Mouse (Mus musculus): Measurements from ENCODE around the gene Dpm1.

Gene Dpm1

DNA sequence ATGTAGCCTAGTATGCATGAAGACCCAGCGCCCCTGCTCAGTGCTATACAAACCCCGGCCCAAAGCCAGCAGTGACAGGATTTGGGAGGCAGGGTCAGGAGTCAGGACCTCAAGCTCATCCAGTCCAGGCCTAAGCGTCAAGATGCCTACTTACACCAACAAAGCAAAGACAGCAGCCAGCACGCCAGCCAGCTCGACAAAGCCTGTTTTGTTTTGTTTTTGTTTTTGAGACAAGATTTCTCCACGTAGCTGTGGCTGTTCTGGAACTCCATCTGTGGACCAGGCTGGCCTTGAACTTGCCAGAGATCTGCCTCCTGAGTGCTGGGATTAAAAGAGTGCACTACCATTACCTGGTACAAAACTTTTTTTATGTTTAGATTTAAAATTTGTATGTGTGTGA, 7.1 kb downstream of the Dpm1 start:
- no peak for DNase-seq

DNA sequence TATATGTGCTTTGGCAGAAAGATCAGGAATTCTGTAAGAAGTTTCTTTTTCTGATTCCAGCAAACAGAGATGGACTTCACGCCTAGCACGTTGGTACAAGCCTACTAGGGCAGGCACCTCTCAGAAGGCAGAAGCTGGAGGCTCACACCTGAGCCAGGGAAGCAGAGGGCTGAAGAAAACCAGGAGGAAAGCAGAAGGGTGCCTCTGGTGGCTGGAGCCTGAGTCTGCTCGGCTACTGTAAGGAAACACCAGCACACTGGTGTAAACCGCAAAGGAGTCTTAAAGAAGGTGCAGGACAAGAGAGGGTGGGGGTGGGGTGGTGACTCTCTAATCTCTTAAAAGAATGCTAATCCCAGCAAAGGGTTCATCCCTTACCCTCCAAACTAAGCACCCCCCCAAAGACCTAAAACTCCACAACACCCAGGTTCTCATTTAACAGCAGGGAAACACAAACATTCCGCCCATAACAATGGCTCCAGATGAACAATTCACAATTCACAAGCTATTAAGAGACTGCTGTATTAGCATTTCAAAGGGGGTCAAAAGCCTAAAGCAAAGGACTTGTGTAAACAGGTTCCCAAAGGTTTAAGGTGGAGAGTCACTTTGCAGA, 16.5 kb downstream of the Dpm1 start:
- no peak for DNase-seq

DNA sequence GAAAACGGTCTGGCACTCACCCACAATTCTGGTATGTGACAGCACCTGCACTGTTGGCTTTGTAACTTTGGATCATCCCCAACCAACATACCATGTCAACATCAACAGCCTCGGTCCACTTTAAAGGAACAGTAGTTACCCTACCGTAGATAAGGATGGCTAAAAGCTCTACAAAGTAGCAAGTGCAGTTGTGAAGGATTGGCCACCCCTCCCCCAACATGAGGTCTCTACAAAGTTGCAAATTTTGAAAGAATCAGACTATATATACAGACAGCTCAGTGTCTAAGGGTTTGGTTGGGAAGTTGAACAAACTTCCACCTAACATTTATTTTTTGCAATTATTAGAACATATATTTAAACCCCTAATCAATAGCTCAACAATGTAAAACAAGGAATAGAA, 22.5 kb downstream of the Dpm1 start:
- peak in 1 of 2 experiments; percentile 7 for DNase-seq

DNA sequence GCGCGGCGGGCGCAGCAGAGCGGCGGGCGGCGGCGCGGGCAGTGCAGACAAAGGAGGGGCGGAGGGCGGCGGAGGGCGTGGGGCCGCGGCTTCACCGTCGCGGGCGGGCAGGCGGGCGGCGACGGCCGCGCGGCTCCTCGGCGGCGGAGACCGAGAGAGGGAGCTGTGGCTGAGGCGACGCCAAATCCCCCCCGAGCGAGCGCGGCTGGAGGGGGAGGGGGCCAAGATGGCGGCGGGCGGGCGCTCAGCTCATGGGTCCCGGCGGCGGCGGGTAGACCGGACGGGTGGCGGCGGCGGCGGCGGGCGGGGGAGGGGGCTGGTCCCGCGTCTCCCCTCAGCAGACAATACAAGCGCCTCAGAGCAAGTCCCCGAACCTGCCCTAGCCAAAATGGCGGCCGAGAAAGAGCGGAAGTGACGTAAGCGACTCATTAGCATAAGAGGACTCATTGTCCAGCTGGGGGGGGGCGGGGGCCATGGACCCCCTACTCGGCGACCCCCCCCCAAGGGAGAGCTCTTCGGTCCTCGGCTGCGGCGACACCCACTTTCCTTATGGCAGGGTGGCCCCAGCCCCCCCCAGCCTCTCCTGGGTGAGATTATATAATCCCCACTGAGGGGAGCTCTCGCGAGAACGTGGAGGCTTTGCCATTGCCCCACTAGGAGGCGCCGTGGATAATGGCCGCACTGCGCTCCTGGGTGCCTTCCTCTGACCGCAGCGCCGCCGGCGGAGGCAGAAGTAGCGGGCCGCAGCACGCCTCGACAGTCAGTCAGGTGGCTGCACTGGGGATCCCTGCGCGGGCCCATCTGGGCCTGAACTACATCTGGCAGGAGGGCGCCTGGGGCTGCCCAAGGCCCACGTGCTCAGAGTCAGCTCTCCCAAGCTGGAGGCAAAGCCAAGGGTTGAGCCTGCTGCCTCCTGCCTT, 23.4 kb downstream of the Dpm1 start, which contains the start of gene Adnp:
TSS of gene Adnp (minus strand) at position 388 of the 920 bp plus-strand sequence.
- DNase-seq = peak; percentile 95 to 99

DNA sequence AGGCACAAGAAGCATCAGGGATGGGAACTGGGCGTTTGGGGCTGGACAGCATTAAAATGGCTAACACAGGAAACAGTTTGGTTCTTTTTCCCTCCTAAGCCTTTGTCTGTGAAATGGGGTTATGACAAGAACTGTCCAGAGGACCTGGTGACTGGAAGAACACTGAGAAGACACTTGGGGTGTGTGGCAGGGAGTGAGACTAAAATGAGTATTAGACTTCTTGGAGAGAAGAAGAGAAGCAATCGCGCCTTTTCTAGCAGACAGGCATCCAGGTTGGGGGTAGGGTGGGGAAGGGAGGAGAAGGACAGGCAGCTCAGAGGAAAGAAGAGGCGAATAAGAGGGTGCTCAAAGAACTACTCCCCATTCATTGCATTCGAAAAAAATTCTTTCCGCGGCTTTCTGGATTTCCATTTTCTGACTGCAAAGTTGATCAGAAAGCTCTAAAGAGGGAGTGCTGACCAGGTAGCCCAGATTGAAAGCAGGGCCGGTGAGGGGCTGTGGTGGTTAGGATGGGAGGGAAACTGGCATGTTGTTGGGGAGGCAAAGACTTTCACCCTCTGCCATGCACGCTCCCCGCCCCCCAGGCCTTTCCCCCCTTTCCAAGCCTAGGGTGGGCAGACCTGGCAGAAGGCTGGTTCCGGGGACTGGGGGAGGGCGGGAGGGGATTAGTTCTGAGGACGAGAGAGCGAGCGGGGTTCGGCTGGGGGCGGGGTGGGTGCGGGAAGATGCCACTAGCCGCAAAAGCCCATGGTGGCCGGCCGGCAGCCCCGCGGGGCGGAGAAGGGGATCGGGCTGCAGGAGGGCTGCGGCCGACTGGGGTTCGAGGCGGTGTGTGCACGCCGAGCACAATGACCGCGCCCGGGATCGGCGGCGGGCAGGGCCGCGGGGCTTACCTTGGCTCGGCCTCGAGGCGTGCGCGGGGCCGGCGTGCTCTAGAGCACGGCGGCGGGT, 24.4 kb downstream of the Dpm1 start:
- peak; percentile 13 to 58 for DNase-seq

DNA sequence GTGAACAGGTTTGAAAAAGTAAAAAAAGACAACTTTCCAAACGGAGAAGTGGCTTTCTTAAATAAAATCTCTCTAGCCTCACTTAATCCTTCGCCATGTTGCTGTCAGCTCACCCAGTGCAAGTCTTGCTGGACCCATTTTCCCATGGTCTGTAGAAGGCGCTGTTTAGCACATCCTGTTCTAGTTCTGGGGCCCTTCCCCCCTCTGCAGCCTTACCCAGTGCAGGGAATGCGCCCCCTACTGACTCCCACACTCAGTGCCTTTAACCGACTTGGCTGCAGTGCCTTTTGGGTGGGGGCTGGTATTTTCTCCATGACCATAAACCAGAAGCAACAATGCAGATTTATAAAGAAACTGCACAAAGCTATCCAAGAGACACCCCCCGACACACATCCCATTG, 25.1 kb downstream of the Dpm1 start:
- peak; percentile 93 to 95 for DNase-seq

DNA sequence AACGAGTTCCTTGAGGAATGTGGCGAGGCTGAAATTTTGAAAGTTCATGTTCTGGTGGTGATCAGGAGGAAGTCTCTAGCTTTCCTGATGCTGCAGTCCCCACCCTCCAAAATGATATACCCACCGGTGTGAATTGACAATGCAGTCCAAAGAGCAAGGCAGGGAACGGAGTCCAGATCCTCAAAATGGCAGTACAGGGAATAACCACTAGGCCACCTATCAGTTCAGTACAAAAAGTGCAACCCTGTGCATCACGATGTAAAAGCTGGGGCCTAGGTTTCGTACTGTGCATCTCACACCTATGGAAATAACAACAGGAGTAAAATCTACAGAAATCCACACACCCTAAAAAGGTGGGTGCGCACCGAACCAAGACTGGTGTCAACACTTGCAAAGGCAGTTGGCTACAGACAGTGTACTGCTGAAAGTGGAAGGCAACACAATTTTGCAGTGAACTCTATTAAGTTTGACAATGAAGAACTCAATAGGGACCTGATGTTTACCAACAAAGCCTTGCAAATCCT, 25.9 kb downstream of the Dpm1 start:
- no peak for DNase-seq

DNA sequence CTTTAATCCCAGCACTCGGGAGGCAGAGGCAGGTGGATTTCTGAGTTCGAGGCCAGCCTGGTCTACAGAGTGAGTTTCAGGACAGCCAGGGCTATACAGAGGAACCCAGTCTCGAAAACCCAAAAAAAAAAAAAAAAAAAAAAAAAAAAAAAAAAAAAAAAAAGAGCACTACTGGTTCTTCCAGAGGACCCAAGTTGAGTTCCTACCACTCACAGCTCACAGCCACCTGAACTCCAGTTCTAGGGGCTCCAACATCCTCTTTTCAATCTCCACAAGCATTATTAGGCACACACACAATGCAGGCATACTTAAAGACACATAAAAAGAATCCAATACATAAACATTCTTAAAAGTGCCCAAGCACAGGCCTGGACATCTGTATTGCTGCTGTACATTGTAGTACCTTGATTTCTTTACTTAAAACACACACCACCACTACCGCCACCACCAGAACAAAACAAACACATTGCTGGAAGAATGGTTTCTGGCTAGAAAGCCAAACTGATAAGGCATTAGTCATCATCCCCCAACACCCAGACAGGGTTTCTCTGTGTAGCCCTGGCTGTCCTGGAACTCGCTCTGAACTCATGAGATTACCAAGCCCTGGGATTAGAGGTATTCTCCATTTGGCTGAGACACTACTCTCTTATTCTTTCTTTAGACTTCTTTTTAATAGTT, 30.2 kb downstream of the Dpm1 start:
- DNase-seq = no peak

DNA sequence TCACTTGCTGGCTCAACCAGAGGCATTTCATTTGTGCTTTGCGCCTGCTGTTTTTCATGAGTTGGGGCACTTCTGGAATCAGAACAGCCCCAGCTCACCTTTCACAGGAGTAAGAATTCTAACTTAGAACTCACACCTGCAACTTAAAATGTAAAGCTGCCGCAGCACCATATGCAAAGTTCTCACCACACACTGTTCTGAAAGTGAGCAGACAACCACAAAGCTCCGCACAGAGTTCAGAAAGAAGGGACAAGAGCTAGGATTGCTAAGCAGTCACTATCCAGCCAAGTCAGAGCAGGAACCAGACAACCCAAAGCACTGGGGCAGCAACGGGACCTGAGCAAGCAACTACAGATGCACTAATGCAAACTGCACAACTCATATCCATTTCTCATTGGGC, 30.9 kb downstream of the Dpm1 start:
- DNase-seq = peak in 1 of 2 experiments; percentile 35

DNA sequence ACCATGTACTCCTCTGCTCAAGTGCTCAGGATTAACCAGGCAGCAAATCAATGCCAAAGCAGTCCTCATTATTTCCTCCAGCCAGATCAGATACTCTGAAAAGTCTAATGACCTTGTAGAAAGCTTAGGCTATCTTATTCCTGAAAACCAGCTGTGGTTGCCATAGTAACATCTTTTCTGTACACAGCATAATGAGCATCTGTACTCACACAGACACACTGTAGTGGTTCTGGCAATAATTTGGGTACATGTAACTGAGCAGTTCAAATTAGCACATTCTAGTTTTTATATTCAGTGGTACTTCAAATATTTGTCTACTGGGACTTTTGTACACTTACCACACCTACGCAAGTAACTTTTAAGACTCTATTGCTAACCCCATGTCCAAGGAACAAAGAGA, 32.0 kb downstream of the Dpm1 start:
- DNase-seq = no peak

DNA sequence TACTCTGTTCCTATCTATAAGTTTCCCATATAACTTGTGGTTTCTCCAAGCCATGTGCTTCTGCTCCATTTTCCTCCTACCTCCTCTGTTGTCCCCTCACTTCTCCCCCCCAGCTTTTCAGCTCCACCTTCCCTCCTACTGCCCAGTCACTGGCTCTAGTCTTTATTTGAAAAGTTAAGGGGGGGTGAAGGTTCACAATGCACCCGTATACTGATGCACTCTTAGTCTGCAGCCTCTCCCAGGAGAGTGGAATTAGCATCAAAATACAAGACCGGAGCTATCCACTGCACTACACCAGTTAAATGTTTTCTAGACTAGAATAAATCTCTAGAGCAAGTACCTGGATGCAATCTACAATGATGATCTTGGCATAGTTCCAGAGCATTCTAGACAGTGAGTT, 34.7 kb downstream of the Dpm1 start:
- DNase-seq = no peak

DNA sequence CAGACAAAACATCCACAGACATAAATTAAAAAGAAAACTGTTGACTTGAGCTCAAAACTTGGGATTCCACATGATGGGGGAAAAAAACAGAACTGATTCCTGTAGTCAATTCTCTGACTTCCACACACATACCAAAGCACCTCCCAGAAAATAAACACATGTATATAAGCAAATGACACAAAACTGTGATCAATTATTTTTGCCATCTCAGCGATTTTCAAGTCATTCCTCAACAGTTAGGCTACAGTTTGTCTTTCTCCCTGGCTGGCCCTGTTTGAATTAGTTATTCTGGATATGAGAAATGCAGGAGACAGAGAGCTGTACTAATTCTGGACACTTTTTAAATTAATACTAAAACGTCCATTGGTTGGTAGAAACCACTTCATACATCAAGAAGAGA, 36.7 kb downstream of the Dpm1 start:
- no peak for DNase-seq

DNA sequence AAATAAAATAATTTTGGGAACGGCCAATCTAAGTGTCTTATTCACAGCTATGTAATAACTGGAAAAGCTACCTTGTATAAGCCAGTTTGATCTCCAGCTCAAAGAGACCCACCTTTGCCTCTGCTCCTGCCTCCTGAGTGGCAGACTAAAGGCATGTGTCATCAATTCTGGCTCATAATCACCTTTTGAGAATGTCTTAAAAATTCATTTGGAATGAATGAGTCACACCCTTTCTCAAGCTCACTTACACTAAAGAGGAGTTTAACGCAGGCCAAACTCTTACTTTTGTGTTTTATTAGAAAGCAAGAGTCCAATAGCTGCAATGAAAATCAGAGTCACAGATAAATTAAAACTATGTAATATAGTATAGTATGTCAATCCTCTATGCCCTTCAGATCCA, 38.5 kb downstream of the Dpm1 start:
- DNase-seq = no peak

DNA sequence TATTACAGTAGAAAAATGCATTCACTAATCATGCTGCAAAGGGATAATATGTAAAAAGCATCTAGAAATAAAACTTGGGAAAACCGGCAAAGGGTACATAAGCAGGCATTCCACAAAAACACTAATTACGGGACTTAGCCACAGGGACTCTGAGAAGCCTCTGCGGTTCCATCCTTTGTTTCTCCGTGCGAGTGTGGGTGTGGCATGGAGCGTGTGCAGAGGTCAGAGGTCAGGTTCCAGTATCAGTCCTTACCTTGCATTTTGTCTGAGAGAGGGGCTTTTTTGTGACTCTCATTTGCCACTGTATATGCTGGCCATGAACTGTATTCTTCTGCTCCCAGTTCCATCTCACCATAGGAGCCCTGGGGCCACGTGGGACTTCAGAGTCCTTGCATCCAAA, 54.4 kb downstream of the Dpm1 start:
- no peak for DNase-seq

DNA sequence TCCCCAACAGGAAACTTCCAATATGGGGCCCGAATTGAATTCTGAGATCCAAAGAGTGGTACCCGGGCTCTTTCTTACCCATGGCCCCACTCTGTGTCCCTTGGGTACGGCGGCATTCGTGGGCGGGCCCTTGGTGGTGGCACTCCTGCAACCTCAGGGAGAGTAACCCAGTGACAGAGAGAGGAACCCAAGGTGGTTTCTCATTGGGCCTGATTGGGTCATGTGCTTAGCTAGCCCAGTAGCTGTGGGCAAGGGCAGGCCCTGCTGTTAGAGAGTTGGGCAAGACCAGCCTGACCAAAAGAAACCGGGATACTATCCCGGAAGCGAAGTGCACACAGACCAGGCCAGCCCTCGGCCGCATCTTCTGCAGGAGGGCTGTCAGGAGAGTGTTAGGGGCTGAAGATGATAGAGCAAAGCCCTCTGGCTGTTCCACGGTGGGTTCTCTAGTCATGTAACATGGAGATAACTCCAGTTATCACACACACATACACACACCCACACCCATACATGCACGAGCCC, 60.2 kb downstream of the Dpm1 start:
- peak; percentile 80 to 93 for DNase-seq

DNA sequence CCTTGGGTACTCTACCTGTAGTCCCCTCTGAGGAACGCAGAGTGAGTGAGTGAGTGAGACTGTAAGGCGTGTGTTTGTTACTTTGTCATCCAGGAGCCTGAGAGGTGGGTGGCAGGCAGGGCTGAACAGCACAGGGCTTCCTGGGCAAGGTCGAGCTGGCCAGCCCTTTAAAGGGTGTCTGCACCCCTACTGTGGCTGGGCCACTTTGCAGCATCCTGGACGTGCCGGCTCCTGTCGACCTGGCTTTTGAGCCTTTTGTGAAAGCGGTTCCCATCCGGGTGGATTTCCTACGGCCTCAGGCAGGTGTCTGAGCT, 60.6 kb downstream of the Dpm1 start:
- DNase-seq = peak in 1 of 2 experiments; percentile 48

DNA sequence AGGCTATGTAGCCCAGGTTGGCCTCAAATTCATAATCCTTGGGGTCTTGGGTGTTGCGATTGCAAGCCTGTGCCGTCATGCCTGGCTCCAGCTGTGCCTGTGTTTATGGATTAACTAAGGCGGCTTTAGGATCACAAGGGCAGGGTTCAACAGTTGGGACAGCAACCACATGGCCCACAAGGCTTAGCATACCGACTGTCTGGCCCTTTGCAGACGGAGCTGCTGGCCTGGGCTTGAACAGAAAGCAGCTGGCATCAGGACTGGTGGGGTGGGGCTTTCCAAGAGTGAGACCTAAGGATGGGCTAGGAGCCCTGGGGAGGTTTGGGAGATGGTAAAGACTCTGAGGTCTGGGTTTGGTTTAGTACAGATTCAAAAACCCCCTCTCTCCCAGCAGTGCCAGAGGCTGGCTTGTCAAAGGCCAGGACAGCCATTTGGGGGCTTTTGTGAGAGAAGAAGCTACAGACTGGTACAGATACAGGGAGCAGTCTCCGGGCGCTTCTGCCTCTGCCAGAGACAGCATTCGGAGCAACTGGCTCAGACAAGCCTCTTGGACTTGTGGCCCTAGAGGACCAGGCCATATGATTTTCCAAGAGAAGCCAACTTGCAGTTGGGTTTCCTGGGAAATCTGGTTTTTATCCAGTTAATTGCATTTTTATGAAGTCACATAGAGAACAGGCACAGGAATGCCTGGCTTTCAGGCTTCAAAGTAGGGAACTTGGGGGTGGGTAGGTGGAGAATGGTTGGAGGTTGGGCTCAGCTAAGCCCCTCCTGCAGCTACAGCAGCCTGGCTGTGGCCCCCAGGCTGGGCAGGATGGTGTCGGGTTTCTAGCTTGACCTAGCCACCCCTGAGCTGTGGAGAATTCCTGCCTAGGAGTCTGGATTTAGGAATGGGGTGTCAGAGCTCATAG, 61.2 kb downstream of the Dpm1 start:
- peak; percentile 44 to 72 for DNase-seq

DNA sequence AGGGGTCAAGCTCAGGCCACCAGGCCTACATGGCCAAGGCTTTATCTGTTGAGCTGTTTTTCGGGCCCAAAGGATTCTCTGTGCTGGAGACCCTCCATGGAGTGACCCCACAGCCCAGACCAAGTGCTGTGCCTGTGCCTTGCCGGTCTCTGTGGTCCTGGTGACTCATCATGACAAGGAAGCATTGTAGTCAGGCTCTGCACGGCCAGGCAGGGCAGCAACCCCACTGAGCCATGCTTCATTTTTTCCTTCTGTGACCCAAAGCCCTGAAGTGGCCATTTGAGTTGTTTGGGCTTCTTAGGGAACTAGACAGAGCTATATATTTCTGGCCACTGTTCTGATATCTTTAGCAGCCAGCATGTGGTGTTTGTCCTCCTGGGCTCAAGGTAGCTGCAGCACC, 62.6 kb downstream of the Dpm1 start:
- DNase-seq = no peak

DNA sequence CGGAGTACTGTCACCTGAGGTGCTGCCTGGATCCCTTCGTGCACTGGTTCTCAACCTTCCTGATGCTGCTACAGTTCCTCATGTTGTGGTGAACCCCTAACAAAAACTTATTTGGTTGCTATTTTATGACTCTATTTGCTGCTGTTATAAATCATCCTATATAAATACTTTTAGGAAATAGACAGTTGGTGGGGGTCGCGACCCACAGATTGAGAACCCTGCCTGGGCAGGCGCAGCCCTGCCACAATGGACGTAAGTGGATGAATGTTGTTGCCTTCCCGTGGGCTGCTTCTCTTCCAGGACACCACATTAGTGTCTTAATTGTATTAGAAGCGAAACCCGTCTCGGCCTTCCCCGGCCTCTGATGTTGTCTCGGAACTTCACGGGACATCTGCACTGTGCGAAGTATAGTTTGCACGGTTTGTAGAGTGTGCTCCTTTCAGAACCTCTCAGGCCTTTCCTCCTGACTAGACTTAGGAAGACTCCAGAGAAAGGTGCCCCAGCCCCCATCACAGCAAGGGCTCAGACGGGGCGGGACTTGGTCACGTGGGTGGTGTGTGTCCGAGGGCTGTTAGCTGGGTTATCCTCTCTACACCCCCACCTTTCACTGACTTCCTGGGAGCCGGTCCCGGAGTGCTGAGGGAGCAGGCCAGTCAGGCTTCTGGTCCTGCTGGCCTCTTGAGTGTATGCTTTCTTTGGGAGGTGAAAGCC, 63.5 kb downstream of the Dpm1 start:
- peak; percentile 67 to 83 for DNase-seq

DNA sequence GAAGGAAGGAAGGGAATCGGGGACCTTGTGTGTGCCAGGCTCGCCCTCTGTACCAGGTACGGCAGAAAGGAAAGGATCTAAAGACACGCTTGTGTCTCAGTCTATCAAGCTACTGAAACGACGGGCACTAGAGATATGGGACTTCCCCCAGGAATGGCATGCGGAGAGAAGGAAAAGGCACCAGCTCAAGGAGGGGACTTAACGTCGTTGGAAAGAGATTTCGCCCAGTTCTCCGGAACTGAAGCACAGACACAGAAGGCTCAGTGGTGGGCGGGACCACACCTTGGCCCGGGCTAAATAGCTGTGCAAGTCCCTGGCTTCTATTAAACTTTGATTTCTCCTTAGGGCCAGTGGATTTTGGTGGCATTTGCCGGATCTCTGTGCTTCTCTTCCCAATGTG, 68.4 kb downstream of the Dpm1 start:
- DNase-seq = peak; percentile 44 to 66

Data from kidney, postnatal 25 days (tissue).